Mouse (Mus musculus) thymus, postnatal 0 days (tissue): ENCODE data around the gene Arfip1. TPM values are rescaled to one million over a fixed set of nuclear protein-coding genes. Genes with fewer than 3 reads are reported as not detected.

Experiments used
- DNase-seq: peaks from one replicate; pipeline ENCODE4 v3.0.0-alpha.2; 2015; ENCODE audit warnings: low spot score
- polyA plus RNA-seq: library from polyadenylated mRNA; unstranded; fragments of >200 nt; fragmentation: Nextera tagmentation; extraction: Ambion mirVana; gene quantifications from 2 replicates; pipeline ENCODE4 v1.2.1, GENCODE M21; 2015

Arfip1 gene
- polyA plus RNA-seq = 49.5 and 50.5 TPM in 2 replicates

- peak; percentile 95 for DNase-seq
Observed at GRCm38 (mm10) chr3:84582023-84582912, at the start of gene Arfip1. TSS of gene Arfip1 (minus strand) at chr3:84582625.

DNA sequence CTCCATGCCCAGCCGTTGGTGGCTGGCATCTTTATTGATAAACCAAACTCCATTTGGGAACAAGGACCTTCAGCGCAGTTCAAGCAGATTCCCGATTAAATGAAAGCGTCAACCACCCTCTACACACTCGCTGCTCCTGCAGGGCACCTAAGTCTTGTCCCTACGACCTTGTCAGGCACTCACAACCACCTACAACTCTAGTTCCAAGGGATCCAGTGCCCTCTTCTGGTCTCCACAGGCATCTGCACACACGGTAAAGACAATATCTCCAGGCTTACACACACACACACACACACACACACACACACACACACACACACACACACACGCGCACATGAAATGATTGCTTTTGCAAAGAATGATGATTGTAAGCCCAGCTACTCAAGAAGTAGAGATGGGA, 49.2 kb upstream of the Arfip1 start:
- no peak for DNase-seq

GRCm38 (mm10) chr3:84622026-84622425, 39.6 kb upstream of the Arfip1 start:
- no peak for DNase-seq

GRCm38 (mm10) chr3:84619725-84620124, 37.3 kb upstream of the Arfip1 start:
- DNase-seq = no peak

GRCm38 (mm10) chr3:84619056-84619455, 36.6 kb upstream of the Arfip1 start:
- DNase-seq = no peak

DNA sequence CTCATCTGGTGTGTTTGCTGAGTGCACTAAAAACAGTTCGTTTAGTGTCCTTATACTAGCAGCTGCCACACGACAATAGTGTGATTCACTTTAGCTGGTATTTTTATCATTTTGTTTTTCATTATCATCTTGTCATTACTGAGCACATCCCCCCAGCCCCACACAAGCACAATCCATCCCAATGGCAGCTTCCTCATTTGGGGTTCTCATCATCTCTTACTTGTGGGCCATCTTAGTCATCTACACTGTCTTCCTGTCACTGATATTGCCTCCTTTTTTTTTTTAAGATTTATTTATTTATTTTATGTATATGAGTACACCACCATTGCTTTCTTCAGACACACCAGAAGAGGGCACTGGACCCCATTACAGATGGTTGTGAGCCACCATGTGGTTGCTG, 36.2 kb upstream of the Arfip1 start:
- DNase-seq = no peak

DNA sequence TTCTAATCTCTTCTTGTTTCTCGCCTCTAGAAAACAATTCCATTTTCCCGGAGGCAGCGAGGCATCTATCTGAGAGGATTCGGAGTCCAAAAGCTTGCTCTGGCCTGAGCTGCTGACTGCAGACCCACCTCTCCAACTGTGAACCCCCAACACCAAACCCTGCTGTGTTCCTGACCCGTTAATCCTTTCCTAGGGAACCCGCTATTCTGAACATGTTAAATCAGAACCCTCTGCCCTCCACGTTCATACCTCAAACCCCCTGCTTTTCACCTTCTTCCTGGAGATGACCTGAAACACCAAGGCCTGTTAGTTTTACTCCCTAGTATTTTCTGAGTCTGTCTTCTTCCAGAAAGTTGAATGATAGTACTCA, 33.4 kb upstream of the Arfip1 start:
- no peak for DNase-seq

- DNase-seq = peak; percentile 55
Observed at GRCm38 (mm10) chr3:84615050-84615855, 32.8 kb upstream of the Arfip1 start.

GRCm38 (mm10) chr3:84610183-84610710, 27.8 kb upstream of the Arfip1 start:
- DNase-seq = no peak

DNA sequence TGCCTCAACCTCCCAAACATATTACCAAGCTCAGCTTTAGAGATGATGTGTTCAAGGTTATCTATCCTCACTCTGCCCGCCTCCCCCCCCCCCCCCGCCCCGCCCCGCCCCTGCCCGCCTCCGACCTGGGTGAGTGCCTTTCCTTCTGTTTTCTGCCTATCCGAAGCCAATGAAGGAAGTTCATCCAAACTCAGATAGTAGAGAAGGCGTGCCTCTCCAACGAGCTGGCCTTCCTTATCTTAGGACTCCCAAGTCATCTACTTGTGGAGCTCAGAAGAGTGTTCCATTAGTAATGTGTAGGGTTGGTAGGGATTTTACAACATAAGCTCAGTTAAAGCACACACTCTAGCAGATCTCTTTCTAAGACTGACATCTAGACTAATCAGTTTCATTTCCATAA, 20.8 kb upstream of the Arfip1 start:
- no peak for DNase-seq

DNA sequence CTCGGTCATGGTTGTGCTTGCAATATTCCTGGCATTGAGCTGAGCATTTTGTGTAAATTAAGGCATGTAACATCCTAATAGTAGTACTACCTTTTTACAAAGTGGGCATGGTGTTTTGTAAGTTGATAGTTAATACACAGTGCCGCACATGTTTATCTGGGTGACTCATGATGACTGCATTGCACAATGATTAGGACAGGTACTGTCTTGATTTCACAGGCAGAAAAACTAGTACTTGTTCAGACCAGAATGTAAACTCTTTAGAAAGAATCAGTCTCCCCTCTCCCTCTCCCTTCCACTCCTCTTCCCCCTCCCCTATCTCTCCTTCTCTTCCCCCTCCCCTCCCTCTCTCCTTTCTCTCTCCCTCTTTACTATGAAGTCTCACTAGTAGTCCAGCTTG, 20.3 kb upstream of the Arfip1 start:
- DNase-seq = no peak

DNA sequence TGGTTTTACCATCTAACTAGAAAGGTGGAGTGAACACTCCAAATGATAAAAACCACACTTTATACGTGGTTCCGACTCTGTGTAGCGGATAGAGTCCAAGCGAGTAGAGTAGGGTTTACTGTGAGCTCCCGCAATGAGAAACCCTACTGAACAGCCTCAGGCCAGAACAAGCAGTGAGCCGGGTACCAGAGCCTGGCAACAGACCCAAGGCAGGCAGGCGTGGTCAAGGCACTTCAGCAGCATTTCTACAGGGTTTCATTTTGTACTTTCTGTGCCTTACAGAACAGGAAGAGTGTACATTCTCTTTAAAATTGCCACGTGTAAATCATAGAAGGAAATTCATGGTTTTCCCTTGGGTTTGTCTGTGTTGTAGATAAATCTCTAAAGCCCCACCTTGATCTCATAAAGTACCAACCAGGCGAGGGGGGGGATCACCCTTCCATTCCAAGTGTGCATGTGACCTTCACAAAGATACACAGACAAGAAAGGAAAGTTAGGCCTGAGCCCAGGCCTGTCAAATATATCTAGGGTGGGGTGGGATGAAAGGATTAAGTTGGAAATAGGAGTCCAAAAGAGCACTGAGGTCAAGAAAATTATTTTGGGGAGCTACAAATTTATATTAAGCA, 19.6 kb upstream of the Arfip1 start:
- DNase-seq = no peak

DNA sequence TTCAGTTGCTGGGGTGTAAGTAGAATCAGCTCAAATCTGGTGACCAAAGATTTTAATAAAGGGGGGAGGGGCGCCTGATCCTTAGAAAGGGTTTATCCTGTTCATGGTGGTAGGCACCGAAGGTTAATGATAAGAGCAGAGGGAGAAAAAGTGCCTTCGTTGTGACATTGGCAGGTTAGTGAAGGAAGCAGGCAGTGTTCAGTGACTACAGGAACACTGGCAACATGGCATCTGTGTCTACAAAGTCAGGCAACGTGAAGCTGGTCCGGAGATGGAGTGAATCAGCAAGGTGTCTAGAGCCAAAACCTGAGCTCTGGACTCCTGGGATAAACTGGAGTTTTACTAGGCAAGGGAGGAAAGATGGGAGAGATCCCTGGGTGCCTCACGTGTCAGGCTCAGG, 16.3 kb upstream of the Arfip1 start:
- DNase-seq = no peak

DNA sequence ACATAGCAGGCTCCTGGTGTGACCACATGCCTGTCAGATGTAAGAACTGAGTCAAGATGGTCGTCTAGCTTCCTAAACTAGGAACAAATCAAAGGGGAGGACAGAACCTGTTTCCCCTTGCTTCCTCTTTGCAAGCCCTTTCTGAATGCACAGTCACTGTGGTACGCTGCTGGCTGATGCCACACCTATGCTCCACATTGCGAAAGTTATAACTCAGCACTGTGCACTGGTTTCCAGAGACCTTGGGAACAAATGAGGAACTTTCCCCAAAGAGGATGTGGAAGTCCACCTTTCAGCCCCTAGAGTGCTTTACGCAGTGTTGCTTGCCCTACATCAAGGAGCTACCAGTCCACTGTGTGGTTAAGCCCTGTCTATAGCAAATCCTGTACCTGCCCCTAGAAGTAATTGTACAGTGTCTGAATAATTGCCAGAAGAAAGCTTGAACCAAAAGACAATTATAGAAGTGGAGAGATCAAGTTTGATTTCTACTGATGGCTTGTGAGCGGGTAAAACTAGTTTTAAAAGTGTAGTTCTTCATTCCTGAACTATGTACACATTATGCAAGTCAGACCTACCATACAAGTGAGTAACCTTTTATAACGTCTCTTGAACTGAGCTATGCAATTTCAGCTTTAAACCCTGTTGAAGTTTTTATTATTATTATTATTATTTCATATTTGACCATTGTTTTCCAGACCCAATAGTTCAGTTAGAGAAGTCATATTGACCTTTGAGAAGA, 15.7 kb upstream of the Arfip1 start:
- DNase-seq = no peak

DNA sequence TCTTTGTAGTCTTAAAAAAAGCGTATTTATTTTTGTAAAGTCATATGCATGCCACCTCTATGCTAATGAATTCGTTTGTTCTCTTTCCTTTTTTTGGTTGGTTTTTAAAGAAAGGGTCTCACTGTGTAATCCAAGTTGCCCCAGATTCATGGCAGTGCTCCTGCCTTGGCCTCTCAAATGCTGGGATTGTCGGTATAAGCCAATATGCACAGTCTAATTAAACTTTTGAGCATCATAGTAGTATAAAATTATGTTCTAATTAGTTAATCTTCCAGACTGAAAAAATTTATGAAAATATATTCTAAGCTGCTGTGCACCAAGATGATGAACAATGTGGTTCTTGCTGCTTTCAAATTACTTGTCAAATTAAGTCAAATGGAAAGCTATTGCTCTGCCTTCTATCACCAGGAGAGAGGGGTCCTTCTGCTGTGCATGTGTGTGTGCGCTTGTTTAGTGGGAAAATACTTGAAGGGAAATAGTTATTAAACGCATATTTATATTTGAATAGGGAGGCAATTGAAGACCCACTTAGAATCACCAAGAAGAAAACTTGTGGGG, 13.3 kb upstream of the Arfip1 start:
- DNase-seq = no peak

GRCm38 (mm10) chr3:84594894-84595676, 12.7 kb upstream of the Arfip1 start:
- DNase-seq = peak; percentile 59

- no peak for DNase-seq
Observed at GRCm38 (mm10) chr3:84593274-84593673, 10.8 kb upstream of the Arfip1 start, which contains the start of gene Tigd4. TSS of gene Tigd4 (plus strand) at chr3:84593574.

GRCm38 (mm10) chr3:84586736-84587135, 4.3 kb upstream of the Arfip1 start:
- DNase-seq = no peak

DNA sequence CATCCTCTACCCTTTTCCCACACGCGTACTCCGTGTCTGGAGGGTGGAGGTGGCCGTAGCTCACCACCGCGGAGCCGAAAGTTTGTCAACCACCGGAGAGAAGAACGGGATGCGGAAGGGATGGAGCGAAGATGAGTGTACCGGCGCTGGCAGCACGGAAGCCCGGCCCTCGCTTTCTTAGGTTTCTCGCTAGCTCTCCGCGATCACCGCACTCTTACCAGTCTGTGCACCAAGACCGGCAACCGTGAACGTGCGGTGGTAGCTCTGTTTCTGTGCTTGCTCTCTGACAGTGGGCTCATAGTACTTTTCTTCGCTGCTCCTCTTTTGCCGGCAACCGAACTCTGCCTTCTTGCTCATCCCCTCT, 470 bp upstream of the Arfip1 start:
- DNase-seq = no peak

DNA sequence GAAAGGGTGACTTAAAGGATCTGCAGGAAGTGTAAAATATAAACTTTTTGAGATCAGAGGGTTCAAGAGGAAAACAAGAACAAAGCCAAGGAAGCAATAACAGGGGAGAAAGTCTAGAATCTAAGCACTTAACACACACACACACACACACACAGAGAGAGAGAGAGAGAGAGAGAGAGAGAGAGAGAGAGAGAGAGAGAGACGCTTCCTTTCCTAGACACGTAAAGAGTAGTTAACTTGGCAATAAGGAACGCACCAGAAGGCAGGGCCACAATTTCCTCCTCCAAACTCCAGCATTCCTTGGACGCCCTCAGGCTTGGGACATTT, 766 bp downstream of the Arfip1 start:
- peak; percentile 26 for DNase-seq
